Mouse (Mus musculus) megakaryocyte, embryonic 14.5 days (primary cell): ENCODE data around the gene Pigl.

Experiments
- FLI1 ChIP-seq: IDR thresholded peaks from 2 replicates; pipeline ENCODE4 v1.6.1; 2012; ENCODE audit warnings: low read length, inconsistent platforms, mixed read lengths
- GATA1 ChIP-seq: IDR thresholded peaks from 3 replicates; pipeline ENCODE4 v1.6.1; 2012; ENCODE audit warnings: mixed read lengths, low read length, inconsistent platforms, borderline replicate concordance

DNA sequence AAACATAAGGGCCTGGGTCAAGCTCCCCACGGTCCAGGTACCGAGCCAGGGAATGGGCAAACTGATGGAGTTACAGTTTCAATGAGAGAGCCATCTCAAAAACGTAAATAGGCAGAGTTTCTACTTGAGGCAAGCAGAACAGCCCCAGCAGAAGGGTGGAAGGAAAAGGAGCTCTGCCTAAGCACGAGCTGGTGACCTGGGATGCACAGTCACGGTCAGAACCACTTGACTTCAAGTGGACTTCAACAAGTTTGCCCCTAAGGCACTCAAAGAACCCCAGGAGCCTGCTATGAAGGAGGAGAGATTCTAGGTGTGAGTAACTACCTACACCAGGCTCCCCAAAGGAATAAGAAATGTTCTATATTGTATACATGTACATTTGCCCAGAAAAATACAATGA is 32.0 kb upstream of the Pigl start:
- TF ChIP-seq GATA1 (no peak), FLI1 (no peak)
